Mouse (Mus musculus) spleen, adult 2 months (tissue): ENCODE measurements around the gene Isyna1.

ENCODE experiments used
- CTCF ChIP-seq: fragments of 200-500 bp; IDR thresholded peaks from 2 replicates; pipeline ENCODE4 v1.5.1; 2011; ENCODE audit warnings: mild to moderate bottlenecking, inconsistent platforms; ENCODE audit not compliant: insufficient read depth, insufficient read length, insufficient replicate concordance; ENCODE audit errors: extremely low read depth
- POLR2A ChIP-seq: fragments of 200-500 bp; IDR thresholded peaks from 2 replicates; pipeline ENCODE4 v1.6.1; 2011; ENCODE audit warnings: low read depth, low read length, inconsistent platforms

DNA sequence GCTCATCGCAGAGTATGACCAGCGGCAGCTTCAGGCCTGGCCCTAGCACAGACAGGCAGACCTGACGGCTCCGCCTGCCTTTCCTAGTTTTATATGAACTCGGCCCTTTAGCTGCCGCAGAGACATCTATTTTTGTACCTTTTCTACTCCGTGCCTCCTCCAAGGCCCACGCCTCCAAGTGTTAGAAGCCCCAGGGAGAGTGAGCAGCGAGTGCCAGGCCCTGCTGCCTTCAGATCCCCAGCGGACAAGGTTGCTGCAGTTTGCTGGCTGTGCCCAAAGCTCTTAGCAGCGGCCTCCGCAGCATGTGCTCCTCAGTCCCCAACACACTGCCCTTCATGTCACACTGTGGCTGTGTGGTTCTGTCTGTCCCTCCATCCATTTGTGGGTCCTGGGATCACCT is 2.6 kb upstream of the Isyna1 start:
- no peak for TF ChIP-seq CTCF
- TF ChIP-seq POLR2A: no peak
